Mouse (Mus musculus): Measurements from ENCODE around the gene Epb41.

The Epb41 gene

GRCm38 (mm10) chr4:131885376-131885775, 189.7 kb downstream of the Epb41 start:
- no peak for DNase-seq (ENCODE audit: low spot score)

- DNase-seq (ENCODE audit: low spot score) = no peak
These were observed 191.6 kb downstream of the Epb41 start for GRCm38 (mm10) chr4:131883571-131883970.

GRCm38 (mm10) chr4:131881306-131881705, 193.8 kb downstream of the Epb41 start:
- DNase-seq (ENCODE audit: low spot score) = no peak

GRCm38 (mm10) chr4:131879692-131880091, 195.4 kb downstream of the Epb41 start:
- DNase-seq (ENCODE audit: low spot score) = no peak

GRCm38 (mm10) chr4:131876836-131877235, 198.3 kb downstream of the Epb41 start:
- DNase-seq (ENCODE audit: low spot score) = no peak

- no peak for DNase-seq (ENCODE audit: low spot score)
These were observed 199.9 kb downstream of the Epb41 start for GRCm38 (mm10) chr4:131875242-131875641.

GRCm38 (mm10) chr4:131874567-131874966, 200.6 kb downstream of the Epb41 start:
- DNase-seq (ENCODE audit: low spot score) = no peak

GRCm38 (mm10) chr4:131874169-131874536, 201.0 kb downstream of the Epb41 start:
- no peak for DNase-seq (ENCODE audit: low spot score)

Measured in layer of hippocampus, adult 11-12 months (tissue).